Mouse (Mus musculus) embryonic facial prominence, embryonic 15.5 days (tissue): Measurements from ENCODE around the gene Cdkl1. TPM values are rescaled to one million over a fixed set of nuclear protein-coding genes. Genes with fewer than 3 reads are reported as not detected.

ENCODE experiments used
- ATAC-seq: fragments of 200-750 bp; cut with Nextera tagmentation; 2 replicates; pipeline ENCODE4 v1.8.0; 2017; ENCODE audit warnings: low read depth, moderate TSS enrichment; ENCODE audit not compliant: insufficient number of reproducible peaks, low FRiP score, low TSS enrichment
- H3K27ac ChIP-seq: fragments of 300-500 bp; sonication (generic); replicated peaks from 2 replicates; pipeline ENCODE4 v1.5.1; 2015; ENCODE audit warnings: mild to moderate bottlenecking, inconsistent platforms
- H3K27me3 ChIP-seq: fragments of 300-500 bp; sonication (generic); 2 replicates; pipeline ENCODE4 v1.6.1; 2015; ENCODE audit warnings: inconsistent platforms
- H3K36me3 ChIP-seq: fragments of 300-500 bp; sonication (generic); 2 replicates; pipeline ENCODE4 v1.6.1; 2015; ENCODE audit warnings: mild to moderate bottlenecking, inconsistent platforms
- H3K4me1 ChIP-seq: fragments of 300-500 bp; sonication (generic); 2 replicates; pipeline ENCODE4 v1.6.1; 2015; ENCODE audit warnings: inconsistent platforms
- H3K4me2 ChIP-seq: fragments of 300-500 bp; sonication (generic); replicated peaks from 2 replicates; pipeline ENCODE4 v1.6.1; 2015; ENCODE audit warnings: mild to moderate bottlenecking, inconsistent platforms
- H3K4me3 ChIP-seq: fragments of 300-500 bp; sonication (generic); replicated peaks from 2 replicates; pipeline ENCODE4 v1.5.1; 2015; ENCODE audit warnings: mild to moderate bottlenecking, inconsistent platforms
- H3K9ac ChIP-seq: fragments of 300-500 bp; sonication (generic); 2 replicates; pipeline ENCODE4 v1.6.1; 2015; ENCODE audit warnings: inconsistent platforms
- H3K9me3 ChIP-seq: fragments of 300-500 bp; sonication (generic); replicated peaks from 2 replicates; pipeline ENCODE4 v1.6.1; 2016; ENCODE audit warnings: inconsistent platforms
- WGBS: fragments of 180-500 bp; shearing (Covaris S2); methylation state at CpG from one replicate; pipeline ENCODE4 v1.1.7; 2015; 5-methylcytosine and 5-hydroxymethylcytosine counted together
- microRNA counts: library from miRNA; unstranded; fragments of <30 nt; microRNA quantifications from one replicate; lab custom pipeline; 2016
- microRNA-seq: library from miRNA; unstranded; fragments of <30 nt; microRNA quantifications from one replicate; pipeline ENCODE4, GENCODE M21; 2016; ENCODE audit warnings: borderline number of aligned reads
- polyA plus RNA-seq: library from polyadenylated mRNA; unstranded; fragments of >200 nt; fragmentation: Nextera tagmentation; extraction: Ambion mirVana; gene quantifications from 2 replicates; pipeline ENCODE4 v1.2.1, GENCODE M21; 2015

Cdkl1 gene
- polyA plus RNA-seq, 1 experiment from 2014 or later, result 3.2 TPM

DNA sequence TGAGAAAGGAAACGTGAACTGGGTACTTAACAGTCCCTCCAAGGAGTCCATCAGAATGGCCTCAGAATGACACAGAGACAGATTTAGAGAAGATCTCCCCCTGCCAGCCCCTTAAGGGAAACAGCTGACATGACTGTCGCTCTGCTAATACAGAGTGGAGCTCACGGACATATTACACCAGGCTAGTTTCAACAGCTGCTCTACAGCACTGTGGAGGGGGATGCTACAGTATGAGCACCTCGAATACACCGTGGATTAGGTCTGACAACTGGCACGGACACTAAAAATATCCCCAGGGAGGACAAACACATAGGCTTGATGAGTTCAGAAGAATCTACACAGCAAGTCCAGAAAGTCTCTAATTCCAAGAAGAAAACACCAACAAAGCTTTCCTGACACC, 92.7 kb downstream of the Cdkl1 start:
- WGBS, result 71% methylated on average over 6 of the region's 6 CpGs
- Histone ChIP-seq H3K9me3 (no peaks in the 10 kb centered on the region), H3K4me2 (no peak overlapping the region), H3K27me3 (no peaks in the 10 kb centered on the region), H3K36me3 (0 out of 2 replicates have a peak, but pooled peaks cover 17% of the 10 kb centered on the region), H3K4me3 (no peak overlapping the region), H3K27ac (no peak overlapping the region), H3K9ac (no peak overlapping the region), H3K4me1 (no peaks in the 10 kb centered on the region)
- peak; percentile 73; the same call in 1 of the 2 replicates for ATAC-seq

MicroRNAs within 50 kb of the gene (microRNA counts, 519-probe panel; counts per million panel counts)
- not detected for microRNA mmu-miR-681 (lab: Ali Mortazavi, UCI)

Small RNA genes lying within 50 kb of the gene (microRNA-seq; reads per million reads assigned to microRNA genes)
- not detected for gene Mir681

Other genes starting within 250 kb of the Cdkl1 start
- gene Vcpkmt, start 208.2 kb downstream of the Cdkl1 start, polyA plus RNA-seq, result 29.4 TPM in 2 replicates
- 10.3 and 10.7 TPM in 2 replicates for gene Sos2, start 109.4 kb downstream of the Cdkl1 start, polyA plus RNA-seq
- gene L2hgdh, start 66.4 kb downstream of the Cdkl1 start, polyA plus RNA-seq, result 17.2 and 17.3 TPM in 2 replicates
- 32.5 and 35.0 TPM in 2 replicates for gene Atp5s, start 66.3 kb downstream of the Cdkl1 start, polyA plus RNA-seq
- 7.3 and 8.6 TPM in 2 replicates for gene Atl1, start 101.3 kb upstream of the Cdkl1 start, polyA plus RNA-seq
- 36.5 and 36.6 TPM in 2 replicates for gene Map4k5, start 101.9 kb upstream of the Cdkl1 start, polyA plus RNA-seq
- gene Sav1, start 195.7 kb upstream of the Cdkl1 start, polyA plus RNA-seq, result 8.6 and 9.4 TPM in 2 replicates